Mouse (Mus musculus): ENCODE measurements at regions not wholly inside any gene's neighbourhood (a gene's known extent, or its start where the extent isn't known, plus 50 kb on each side); places are given as distances from the start of the nearest gene placed in this dataset.

DNA sequence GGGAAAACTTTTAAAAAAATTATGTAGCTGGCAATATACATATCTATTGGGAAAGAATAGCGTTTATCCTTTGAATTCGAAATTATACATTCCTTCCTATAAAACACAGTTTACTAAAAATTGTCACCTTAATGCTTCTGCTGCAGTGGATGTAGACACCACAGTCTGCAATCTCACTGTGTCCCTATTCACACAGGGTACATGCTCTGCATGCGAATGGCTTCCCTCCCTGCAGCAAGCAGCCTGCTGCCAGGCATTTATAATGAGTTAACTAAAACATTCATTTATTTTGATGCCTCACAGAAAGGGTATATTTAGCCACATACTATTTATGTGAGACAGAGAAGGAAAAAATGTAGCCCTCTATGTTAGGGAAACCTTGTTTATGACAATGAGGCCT is 423.7 kb upstream of the Dppa4 start:
- DNase-seq (ENCODE audit: low spot score): no peak
- ATAC-seq (ENCODE audit: insufficient number of reproducible peaks, low FRiP score, low TSS enrichment, low read depth): no peak
- H3K27me3 ChIP-seq (ENCODE audit: control insufficient read depth, insufficient read depth, low read length): no peaks in the 10 kb centered on the region
- H3K4me3 ChIP-seq (ENCODE audit: low read depth, low read length): no peak overlapping the region
- no peaks in the 10 kb centered on the region for H3K9me3 ChIP-seq (ENCODE audit: control insufficient read depth, low read length)
- WGBS: 85% methylated on average over 3 of the region's 3 CpGs
- no peak overlapping the region for H3K4me2 ChIP-seq (ENCODE audit: low read depth, severe bottlenecking)
- no peak overlapping the region for H3K27ac ChIP-seq (replicated peaks; ENCODE audit: low read depth, low read length)
- no peaks in the 10 kb centered on the region for H3K4me1 ChIP-seq (ENCODE audit: control insufficient read depth, insufficient read depth, low read length)
- no peaks in the 10 kb centered on the region for H3K36me3 ChIP-seq (ENCODE audit: control insufficient read depth, insufficient read depth, low read length)
- H3K9ac ChIP-seq (ENCODE audit: low read length): no peak overlapping the region

DNA sequence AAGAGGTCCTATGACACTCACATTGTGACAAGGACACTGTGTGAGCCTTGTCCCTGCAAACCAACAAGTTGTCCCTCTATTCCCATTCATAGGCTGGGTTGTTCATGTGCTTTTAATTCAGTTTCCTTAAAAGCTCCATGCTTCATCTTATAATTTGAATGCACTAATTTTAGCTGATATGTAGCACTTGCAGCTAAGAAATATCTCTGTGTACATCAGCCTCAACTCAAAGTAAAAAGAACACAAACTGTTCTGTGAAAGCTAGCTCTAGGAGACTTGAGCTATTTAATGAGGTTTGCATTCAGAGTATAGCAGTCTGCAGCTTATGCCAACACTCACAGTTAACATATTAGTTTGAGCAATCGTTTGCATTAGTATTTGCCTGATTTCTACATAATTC is 408.3 kb upstream of the Dppa4 start:
- no peaks in the 10 kb centered on the region for H3K9me3 ChIP-seq (ENCODE audit: control insufficient read depth, low read length)
- ATAC-seq (ENCODE audit: insufficient number of reproducible peaks, low FRiP score, low TSS enrichment, low read depth) (no peak), DNase-seq (ENCODE audit: low spot score) (no peak)
- no peak overlapping the region for H3K4me3 ChIP-seq (ENCODE audit: low read depth, low read length)
- 80% methylated on average over 1 of the region's 1 CpGs for WGBS
- no peak overlapping the region for H3K9ac ChIP-seq (ENCODE audit: low read length)
- H3K27ac ChIP-seq (replicated peaks; ENCODE audit: low read depth, low read length): no peak overlapping the region
- H3K27me3 ChIP-seq (ENCODE audit: control insufficient read depth, insufficient read depth, low read length): no peaks in the 10 kb centered on the region
- H3K4me2 ChIP-seq (ENCODE audit: low read depth, severe bottlenecking): no peak overlapping the region
- H3K36me3 ChIP-seq (ENCODE audit: control insufficient read depth, insufficient read depth, low read length): no peaks in the 10 kb centered on the region
- no peaks in the 10 kb centered on the region for H3K4me1 ChIP-seq (ENCODE audit: control insufficient read depth, insufficient read depth, low read length)

DNA sequence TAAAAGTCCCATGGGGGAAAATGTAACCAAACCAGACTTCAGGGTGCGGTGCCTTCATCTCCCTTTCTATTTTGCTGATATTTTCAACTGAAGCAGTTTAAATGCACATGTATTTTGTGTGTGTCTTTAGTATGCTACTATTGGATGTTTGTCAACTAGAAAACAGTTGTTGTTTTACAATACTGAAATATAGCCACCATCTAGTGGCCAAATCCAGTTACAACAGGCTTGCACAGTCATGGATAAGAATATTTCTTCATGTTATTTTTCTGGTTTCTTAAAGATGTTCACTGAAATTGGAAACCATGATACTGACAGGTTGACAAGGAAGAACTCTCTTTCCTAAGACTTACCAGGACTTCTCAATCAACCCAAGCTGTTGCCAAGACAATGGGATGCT is 400.1 kb upstream of the Dppa4 start:
- DNase-seq (ENCODE audit: low spot score): no peak
- Histone ChIP-seq H3K4me2 (ENCODE audit: low read depth, severe bottlenecking) (no peak overlapping the region), H3K27ac (replicated peaks; ENCODE audit: low read depth, low read length) (no peak overlapping the region), H3K27me3 (ENCODE audit: control insufficient read depth, insufficient read depth, low read length) (no peaks in the 10 kb centered on the region), H3K9ac (ENCODE audit: low read length) (no peak overlapping the region), H3K4me3 (ENCODE audit: low read depth, low read length) (no peak overlapping the region), H3K9me3 (ENCODE audit: control insufficient read depth, low read length) (no peaks in the 10 kb centered on the region), H3K4me1 (ENCODE audit: control insufficient read depth, insufficient read depth, low read length) (no peaks in the 10 kb centered on the region), H3K36me3 (ENCODE audit: control insufficient read depth, insufficient read depth, low read length) (no peaks in the 10 kb centered on the region)
- ATAC-seq (ENCODE audit: insufficient number of reproducible peaks, low FRiP score, low TSS enrichment, low read depth): no peak
- 85% methylated on average over 1 of the region's 1 CpGs for WGBS

DNA sequence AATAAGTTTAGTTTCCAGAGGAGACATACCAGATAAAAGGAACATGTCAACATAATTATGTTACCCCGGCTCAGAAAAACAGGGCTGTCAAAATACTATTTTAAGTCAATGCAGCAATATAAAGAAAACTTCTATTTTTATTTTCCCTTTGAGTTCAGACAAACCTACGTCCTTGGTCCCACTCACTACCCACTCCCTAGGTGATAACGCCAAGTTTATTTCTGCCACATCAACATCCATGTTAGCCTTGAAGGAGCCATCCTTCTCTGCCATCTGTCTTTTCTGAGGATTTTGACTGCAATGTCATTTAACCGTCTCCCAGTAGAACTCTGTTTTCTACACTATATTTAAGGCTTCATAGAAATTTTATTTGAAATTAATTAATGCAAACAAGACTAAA is 396.5 kb upstream of the Dppa4 start:
- no peak overlapping the region for H3K27ac ChIP-seq (replicated peaks; ENCODE audit: low read depth, low read length)
- ATAC-seq (ENCODE audit: insufficient number of reproducible peaks, low FRiP score, low TSS enrichment, low read depth) (no peak), DNase-seq (ENCODE audit: low spot score) (no peak)
- H3K9ac ChIP-seq (ENCODE audit: low read length): no peak overlapping the region
- H3K4me2 ChIP-seq (ENCODE audit: low read depth, severe bottlenecking): no peak overlapping the region
- H3K4me3 ChIP-seq (ENCODE audit: low read depth, low read length): no peak overlapping the region
- no peaks in the 10 kb centered on the region for H3K4me1 ChIP-seq (ENCODE audit: control insufficient read depth, insufficient read depth, low read length)
- 84% methylated on average over 4 of the region's 4 CpGs for WGBS
- no peaks in the 10 kb centered on the region for H3K9me3 ChIP-seq (ENCODE audit: control insufficient read depth, low read length)
- no peaks in the 10 kb centered on the region for H3K27me3 ChIP-seq (ENCODE audit: control insufficient read depth, insufficient read depth, low read length)
- no peaks in the 10 kb centered on the region for H3K36me3 ChIP-seq (ENCODE audit: control insufficient read depth, insufficient read depth, low read length)

DNA sequence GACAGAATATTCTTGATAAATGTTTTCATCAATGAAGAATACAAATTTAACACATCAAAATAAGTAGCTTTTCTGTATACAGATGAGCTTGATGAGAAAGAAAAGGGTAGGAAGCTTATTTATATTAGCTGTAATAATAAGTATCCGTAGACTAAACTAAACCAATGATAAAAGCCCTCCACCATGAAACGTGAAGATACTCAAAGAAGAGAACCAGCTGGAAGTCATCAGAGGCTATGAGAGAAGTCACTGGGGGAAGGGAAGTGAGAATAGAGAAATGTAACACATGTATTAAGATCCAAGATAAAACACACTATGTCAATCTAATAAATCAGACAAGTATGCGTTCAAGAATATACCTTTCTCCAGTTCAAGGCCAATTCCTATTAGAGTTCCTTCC is 382.7 kb upstream of the Dppa4 start:
- 80% methylated on average over 3 of the region's 3 CpGs for WGBS
- Histone ChIP-seq H3K9me3 (ENCODE audit: control insufficient read depth, low read length) (no peaks in the 10 kb centered on the region), H3K4me1 (ENCODE audit: control insufficient read depth, insufficient read depth, low read length) (no peaks in the 10 kb centered on the region), H3K36me3 (ENCODE audit: control insufficient read depth, insufficient read depth, low read length) (no peaks in the 10 kb centered on the region), H3K9ac (ENCODE audit: low read length) (no peak overlapping the region), H3K4me3 (ENCODE audit: low read depth, low read length) (no peak overlapping the region), H3K27ac (replicated peaks; ENCODE audit: low read depth, low read length) (no peak overlapping the region), H3K27me3 (ENCODE audit: control insufficient read depth, insufficient read depth, low read length) (no peaks in the 10 kb centered on the region), H3K4me2 (ENCODE audit: low read depth, severe bottlenecking) (no peak overlapping the region)
- no peak for DNase-seq (ENCODE audit: low spot score)
- no peak for ATAC-seq (ENCODE audit: insufficient number of reproducible peaks, low FRiP score, low TSS enrichment, low read depth)

DNA sequence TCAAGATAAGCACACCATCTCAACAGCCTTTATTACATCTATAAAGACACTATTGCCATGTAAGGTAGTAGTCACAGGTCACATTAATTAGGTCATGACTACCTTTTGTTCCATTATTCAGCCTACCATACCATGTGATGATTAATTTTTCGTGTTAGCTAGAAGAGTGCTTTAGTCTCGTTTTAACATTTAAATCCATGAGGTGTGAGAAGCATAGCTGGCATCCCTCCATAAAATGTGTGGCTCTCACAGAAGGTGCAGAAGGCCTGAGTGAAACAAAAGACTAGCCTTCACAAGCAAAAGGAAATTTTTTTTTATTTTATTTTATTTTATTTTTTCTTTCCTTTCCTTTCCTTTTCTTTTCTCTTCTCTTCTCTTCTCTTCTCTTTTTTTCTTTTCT is 345.5 kb upstream of the Dppa4 start:
- no peak overlapping the region for H3K4me2 ChIP-seq (ENCODE audit: low read depth, severe bottlenecking)
- H3K9ac ChIP-seq (ENCODE audit: low read length): no peak overlapping the region
- ATAC-seq (ENCODE audit: insufficient number of reproducible peaks, low FRiP score, low TSS enrichment, low read depth) (no peak), DNase-seq (ENCODE audit: low spot score) (no peak)
- H3K27me3 ChIP-seq (ENCODE audit: control insufficient read depth, insufficient read depth, low read length): no peaks in the 10 kb centered on the region
- 82% methylated on average over 2 of the region's 2 CpGs for WGBS
- H3K9me3 ChIP-seq (ENCODE audit: control insufficient read depth, low read length): no peaks in the 10 kb centered on the region
- H3K36me3 ChIP-seq (ENCODE audit: control insufficient read depth, insufficient read depth, low read length): no peaks in the 10 kb centered on the region
- H3K4me3 ChIP-seq (ENCODE audit: low read depth, low read length): no peak overlapping the region
- no peak overlapping the region for H3K27ac ChIP-seq (replicated peaks; ENCODE audit: low read depth, low read length)
- H3K4me1 ChIP-seq (ENCODE audit: control insufficient read depth, insufficient read depth, low read length): no peaks in the 10 kb centered on the region

Data from limb, embryonic 11.5 days (tissue).